Mouse (Mus musculus) erythroid progenitor cell, adult 5-6 weeks (primary cell): ENCODE results near the gene Cxcr2. TPM values are rescaled to one million over a fixed set of nuclear protein-coding genes. Genes with fewer than 3 reads are reported as not detected.
"Not testable (repeated sequence)": the region's sequence is repeated elsewhere in the genome, so short reads cannot be mapped to it uniquely, and the experiment has no call there.

Source experiments
- ATAC-seq: replicated peaks from 2 replicates; pipeline ENCODE4 v1.8.0; 2016; ENCODE audit warnings: moderate number of reproducible peaks, mild to moderate bottlenecking, moderate TSS enrichment, inconsistent platforms; ENCODE audit not compliant: poor library complexity, low FRiP score, severe bottlenecking
- total RNA-seq, 2 experiments: library from RNA; stranded (forward) in 1 of 2; stranded (reverse) in 1 of 2; fragments of 150-400 nt in 1 of 2; fragments of 186-747, 209-891 nt in 1 of 2; gene quantifications; 2 replicates each; pipeline versions ENCODE4 v1.2.3 to v1.2.4; 2015 to 2017; ENCODE audit warnings: low replicate concordance in 2 of 2

The Cxcr2 gene
- total RNA-seq, 2 experiments from 2014 or later = 6.3 to 11.6 TPM

DNA sequence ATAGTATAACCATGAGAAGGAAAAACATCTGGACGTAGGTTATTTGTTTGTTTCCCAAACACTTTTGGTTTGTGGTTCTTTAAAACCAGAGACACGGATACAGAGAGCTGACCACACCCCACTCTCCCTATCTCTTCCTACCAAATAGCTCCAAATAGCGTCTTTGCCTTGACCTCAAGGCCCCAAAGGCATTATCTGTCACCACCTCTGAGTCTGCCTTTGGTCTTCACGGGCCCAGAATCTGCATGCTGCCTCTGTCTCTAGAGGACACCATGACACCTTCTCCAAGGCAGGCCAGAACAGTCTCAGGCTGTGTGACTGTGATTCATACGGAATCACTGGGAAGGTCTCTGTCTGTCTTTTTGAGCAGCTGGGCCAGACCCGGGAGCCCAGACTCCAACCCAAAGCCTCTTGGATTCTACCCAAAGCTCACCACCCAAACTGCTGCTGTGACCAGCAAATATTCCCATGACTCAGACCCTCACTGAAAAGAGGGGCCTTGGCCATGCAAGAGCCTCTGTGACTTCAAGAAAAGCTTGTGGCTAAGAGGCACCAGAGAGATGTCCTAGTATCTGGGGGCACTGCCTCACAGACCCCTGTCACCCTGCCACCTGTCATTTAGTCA lies 18.4 kb upstream of the Cxcr2 start:
- ATAC-seq = no peak; the same call in 1 of the 2 replicates

DNA sequence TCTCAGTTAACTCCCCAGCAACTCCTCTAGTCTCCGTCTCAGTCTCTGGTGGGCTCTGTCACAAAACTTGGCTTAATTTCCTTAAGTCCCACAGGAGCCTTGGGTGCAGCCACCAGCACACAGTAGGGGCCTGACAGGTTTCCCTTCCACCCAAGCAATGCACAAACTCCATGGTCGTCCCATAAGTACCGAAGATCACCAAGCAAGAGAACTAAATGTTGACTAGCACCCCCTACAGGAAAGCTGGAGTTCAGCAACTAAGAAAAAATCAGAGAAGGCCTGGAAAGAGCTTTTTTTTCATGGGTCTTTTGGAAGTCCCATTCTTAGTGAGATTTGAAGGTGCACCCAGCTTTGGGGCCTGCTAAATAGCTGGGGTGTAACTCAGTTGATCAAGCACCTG lies 14.4 kb upstream of the Cxcr2 start:
- no peak for ATAC-seq

DNA sequence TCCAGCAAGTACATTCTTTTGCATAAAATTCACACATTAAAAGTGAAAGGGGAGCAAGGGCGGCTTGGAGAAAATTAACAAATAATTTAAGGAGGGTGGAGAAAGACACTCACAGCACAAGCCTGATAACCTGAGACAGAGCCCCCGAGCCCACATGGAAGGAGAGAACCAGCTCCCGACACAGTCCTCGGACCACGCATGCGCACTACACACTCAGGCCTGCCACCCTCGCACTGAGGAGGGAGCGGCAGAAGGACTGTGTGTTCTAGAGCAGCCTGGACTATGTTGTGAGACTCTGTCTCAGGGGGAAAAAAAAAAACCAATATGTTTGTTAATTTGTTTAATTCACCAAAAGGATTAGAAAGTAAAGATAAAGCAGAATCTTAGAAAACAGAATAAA lies 12.0 kb upstream of the Cxcr2 start:
- ATAC-seq = no peak

DNA sequence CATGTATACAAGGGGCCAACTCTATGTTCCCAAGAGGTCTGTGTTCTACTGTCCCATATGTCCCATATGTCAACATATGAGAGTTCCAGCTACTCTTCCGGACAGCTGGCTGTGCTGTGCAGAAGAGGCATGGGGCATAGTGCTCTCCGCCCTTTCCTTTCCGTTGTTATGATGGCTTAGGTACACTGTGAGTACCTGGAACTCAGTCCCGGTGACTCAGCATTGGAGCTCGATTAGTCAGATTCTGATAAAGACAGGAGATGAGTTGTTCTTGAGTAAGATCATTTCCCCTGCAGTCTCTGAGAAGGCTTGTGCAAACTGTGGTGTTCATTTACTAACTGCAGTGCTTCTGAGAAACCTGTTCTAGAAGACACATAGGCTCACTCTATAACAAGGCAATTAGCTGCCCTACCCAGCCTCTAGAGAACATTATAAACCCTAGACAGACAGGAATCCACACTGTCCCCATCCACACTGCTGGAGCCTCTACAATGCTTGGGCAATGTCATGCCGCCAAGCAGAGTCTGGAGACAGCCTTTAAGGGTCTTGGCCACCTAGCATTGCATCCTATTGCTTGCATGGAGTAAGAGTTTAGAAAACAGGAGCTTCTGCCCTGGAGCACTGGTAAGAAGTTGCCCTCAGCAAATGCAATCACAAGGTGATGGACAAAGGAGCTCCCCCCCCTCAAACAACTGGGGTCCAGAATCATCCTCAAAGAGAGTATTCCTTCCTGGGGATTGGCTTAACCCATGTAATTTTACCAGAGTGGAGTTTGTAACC lies 4.5 kb upstream of the Cxcr2 start:
- no peak for ATAC-seq

DNA sequence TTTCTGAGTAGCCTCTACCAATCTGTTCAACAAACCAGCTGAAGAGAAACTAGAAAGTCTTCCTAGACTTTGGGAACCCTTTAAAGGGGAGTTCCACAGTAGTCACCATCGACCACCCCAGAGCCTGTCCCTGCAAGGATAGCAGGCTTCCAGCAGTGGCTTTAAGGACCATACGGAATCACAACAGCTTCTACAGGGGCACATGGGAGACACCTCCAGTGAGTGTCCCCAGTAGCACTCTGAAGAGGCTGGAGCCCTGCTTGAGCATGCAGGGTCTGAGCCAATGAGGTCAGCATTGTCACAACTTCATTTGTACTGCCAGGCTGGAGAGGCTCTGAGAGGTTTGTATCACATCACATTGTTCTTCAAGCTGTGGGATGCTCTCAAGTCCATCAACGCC lies 3.7 kb upstream of the Cxcr2 start:
- no peak for ATAC-seq

DNA sequence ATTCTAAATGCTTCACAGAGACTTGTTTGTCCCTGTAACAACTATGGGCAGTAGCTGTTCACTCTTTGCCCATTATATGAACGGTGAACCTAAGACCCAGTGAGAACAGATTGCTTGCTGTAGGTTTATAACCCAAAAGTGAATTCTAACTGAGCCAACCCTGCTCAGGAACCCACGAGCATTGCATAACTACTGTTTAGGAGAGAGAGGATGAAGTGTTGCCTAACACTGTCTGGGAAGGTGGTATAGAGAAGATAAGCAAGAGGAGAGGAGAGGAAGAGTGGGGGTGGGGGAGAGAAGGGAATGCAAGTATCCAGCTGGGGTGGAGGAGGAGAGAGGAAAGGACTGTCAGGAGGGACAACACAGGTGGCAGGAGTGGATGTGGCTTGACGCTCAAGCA lies 2.7 kb upstream of the Cxcr2 start:
- no peak for ATAC-seq

DNA sequence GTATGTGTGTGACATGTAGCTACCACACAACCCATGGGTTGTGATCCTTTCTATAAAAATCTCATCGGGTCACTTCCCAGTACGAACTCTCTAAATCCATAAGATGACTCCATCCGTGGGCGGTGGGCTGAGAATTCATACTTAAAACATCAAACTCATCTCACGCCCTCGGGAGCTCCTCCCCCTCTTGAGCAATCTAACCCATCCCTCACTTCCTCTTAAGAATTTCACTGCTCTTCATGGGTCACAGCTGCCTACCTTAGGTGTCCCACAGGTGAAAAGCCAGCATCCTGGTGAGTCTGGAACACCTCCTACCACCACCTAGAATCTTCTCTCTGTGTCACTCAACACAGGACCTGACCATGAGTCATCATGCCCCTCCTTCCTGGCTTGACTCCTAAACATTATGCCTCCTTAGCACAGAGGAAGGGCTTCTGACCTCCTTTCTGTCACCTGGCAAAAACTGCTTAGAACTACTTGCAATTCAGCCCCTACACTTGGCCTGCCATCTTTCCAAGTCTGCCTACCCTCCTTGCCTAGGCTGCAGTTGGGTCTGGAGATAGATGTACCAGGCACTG lies 1.7 kb downstream of the Cxcr2 start:
- ATAC-seq = no peak

DNA sequence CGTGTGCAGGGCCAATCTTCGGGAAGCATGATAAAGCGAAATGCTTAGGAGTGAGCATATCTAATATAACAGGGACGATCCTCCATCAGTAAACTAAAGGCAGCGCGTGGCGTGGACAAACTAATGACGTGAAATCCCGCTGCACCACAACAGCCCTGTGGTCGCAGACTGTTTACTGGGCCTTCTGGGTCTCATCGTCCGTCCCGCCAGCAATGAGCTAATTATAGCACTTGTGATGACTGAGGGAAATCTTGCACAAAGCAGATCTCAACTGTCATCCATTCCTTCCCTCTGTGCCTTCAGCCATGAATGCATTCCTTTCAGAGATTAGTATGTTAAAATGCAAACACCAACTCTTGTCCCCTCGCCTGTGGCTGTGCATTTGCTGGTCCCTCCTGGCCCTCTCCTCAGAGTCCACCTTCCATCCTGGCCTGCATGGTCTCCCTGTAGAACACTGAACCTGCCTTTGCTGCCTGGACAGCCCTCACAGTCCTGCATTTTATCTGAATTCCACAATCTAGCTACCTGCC lies 2.7 kb downstream of the Cxcr2 start:
- no peak for ATAC-seq

DNA sequence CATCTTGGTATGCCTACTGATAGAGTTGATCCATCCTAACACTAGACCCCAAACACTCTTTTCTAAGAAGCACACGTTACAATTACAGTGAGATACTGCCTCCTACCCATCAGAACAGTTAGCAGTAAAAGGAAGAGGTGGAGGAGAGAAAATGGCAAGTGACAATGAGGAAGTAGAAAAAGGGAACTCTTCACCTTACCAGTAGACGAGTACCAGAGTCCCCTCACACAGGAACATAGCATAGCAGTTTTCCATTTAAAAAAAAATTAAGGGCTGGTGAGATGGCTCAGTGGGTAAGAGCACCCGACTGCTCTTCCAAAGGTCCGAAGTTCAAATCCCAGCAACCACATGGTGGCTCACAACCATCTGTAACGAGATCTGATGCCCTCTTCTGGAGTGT lies 5.8 kb downstream of the Cxcr2 start:
- not testable (repeated sequence) for ATAC-seq

DNA sequence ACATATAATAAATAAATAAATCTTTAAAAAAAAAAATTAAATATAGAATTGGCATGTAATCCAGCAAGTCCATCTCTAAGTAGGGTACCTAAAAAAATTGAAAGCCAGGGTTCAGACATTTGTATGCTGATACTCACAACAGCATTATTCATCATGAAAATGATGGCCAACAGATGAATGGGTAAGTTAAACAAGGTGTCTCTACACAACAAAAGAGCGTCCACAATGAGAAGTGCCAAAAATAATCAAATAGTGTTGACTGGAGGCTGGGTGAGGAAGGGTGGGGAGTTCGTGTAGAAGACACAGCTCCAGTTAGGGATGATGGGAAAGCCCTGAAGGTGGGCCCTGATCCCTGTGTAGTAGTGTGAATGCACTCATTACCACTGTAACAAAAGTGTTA lies 6.2 kb downstream of the Cxcr2 start:
- ATAC-seq = no peak

DNA sequence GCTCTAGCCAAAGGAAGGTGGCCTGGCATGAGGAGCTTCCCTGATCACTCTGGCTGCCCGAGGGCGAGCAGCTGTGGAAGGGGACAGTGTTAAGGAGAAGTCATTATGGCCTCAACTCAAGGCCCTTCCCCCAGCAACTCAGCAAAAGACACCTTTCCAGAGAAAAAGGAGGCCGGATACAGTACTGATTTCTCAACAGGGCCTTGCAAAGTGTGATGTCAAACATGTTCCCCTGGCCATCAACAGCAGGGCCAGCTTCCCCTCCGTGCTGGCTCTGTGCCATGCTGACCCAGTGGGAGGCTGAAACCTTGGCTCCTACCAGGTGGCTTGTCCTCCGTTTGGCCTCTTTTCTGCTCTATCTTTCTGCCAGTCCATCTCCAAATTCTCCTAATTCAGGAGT lies 13.3 kb downstream of the Cxcr2 start:
- no peak for ATAC-seq

DNA sequence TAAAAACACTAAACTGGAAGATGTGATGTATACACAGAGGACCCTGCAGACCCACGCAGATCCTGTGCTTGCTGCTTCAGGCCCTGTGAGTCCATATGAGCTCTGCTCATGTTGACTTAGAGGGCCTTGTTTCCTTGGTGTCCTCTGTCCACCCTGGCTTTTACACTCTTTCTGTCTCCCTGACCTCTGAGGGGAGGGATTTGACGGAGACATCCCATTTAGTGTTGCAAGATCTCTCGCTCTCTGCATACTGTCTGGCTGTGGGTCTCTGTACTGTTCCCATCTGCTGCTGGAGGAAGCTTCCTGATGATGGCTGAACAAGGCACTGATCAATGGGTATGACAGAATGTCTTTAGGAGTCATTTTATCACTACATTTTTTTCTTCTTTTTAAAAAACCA lies 15.9 kb downstream of the Cxcr2 start:
- ATAC-seq = no peak

DNA sequence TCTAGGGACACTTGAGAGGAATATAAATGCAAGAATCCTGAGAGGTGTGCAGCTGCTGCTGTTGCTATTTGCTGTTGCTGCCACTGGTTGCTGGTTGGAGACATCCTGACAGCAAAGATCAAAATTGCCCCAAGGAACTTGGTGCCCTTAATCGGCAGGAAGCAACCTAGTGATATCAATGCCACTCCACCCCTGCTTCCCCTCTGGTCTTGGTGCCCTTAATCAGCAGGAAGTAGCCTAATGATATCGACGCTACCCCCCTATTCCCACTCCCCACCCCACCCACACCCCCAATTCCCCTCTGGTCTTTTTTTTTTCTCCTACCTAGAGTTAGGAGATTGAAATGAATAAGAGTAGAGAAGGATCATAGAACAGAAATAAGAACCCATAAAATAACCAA lies 18.9 kb downstream of the Cxcr2 start:
- ATAC-seq = no peak

DNA sequence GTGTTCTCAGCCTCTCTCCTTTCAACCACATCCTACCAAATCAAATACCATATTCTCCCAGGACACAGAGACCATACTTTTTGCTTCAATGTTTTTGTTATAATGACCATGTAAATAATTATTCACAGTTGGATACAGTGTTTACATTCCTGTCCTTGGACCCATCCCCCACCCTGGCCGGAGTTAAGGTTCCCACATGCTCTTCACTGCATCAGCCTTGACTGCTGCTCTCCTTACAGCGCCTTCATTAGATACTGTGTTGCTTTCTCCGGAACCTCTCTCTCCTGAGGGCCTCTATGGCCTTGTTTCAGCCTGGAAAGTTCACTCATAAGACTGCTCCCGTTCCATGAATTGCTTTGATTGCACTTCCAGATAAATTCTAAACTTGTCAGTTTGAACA lies 21.9 kb downstream of the Cxcr2 start:
- ATAC-seq = no peak

DNA sequence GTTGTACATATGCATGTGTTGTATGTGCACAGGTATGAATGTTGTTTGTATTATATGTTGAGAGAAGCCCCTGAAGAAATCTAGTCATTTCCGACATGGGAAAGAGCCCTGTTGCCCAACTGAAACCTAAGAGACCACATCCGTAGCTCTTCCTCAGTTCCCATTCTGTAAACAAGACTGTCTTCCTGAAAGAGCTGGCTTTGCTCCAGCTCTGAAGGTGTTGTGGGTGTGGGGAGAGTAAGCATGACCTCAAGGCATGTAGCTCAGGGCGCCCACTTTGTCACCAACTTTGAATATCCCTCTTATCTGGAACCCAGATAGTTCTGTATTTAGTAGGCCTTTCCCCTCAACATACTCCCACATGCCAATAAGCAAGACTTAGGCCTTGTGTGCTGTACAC lies 24.8 kb downstream of the Cxcr2 start:
- no peak for ATAC-seq

DNA sequence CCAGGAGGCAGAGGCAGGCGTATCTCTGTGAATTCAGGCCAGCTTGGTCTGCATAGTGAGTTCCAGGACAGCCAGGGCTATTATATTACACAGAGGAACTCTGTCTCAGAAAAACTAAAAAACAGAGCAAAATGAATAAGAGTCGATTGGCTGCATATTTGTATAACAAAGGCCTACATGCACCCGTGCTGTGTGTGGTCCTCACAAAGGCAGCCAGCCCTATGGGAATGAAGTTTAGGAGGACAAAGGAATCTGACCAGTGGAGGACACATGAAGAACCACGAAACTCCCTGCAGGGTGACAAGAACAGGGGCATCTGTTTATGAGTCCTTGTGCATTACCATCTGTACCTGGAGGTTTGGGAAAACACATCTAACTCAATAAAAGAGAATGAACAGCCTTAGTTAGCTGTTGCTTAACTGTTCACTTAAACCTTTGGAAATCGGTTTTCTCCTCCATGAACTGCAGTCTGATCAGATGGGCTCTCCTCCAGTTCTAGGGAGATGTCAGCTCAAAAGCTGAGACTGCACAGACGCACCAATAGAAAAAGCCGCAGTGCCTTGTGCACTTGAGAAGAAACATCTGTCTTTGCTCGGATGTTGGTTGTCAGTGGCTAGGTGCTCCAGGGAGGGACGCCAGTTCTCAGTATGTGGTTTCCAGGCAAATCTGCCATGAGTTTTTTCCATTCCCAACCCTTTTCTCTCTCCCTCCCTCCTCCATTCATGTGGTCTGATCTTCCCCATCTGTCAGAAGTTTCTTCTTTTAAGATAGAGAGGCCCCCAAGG lies 26.0 kb downstream of the Cxcr2 start:
- ATAC-seq = no peak

DNA sequence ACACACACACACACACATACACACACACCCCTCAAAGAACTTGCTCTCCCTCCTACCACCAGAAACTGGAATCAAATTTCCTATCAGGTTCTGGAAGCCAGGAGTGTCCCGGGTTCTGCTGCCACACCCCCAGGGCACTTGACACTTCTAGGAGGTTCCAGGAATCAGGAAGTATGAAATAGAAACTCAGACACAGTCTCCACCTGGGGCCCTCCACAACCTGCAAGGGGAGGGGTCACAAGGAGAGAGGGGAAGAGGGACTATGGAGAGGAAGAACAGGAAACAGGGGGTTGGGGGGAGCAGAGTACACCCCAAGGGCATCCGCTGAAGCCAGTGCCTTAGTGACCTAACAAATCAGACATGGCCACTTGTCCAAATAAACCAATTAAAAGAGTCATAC lies 27.7 kb downstream of the Cxcr2 start:
- ATAC-seq = no peak

DNA sequence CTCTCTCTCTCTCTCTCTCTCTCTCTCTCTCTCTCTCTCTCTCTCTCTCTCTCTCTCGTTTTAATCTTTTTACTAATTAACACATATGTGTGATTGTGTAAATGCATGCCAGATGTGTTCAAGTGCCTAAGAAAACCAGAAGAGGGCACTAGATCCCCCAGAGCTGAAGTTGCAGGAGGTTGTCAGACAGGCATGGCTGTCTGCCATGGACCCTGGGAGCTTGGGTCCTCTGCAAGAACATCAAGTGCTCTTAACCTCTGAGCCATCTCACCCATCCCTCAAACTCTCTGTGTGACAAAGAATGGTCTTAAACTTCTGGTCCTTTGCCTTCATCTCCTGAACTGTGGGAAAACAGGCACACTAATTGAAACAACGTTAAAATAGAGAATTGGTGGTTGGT lies 29.2 kb downstream of the Cxcr2 start:
- ATAC-seq = no peak

DNA sequence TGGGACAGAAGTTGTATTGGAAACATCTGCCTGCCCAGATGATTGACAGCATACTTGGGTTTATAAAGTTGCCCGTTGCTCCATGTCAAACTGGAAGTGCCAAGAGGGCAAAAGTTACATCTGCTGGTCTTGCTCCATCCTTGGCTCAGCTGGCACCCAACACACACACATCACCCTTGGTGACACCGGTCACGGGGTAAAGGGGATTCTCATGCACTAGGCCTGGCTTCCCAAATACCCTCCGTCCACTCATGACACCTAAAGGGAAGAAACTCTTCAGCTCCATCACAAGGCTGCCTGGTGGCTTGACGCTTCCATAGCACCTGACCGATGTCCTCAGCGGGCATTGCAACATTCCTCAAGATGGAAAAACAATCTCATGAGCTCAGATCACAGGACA lies 36.7 kb downstream of the Cxcr2 start:
- ATAC-seq = no peak

DNA sequence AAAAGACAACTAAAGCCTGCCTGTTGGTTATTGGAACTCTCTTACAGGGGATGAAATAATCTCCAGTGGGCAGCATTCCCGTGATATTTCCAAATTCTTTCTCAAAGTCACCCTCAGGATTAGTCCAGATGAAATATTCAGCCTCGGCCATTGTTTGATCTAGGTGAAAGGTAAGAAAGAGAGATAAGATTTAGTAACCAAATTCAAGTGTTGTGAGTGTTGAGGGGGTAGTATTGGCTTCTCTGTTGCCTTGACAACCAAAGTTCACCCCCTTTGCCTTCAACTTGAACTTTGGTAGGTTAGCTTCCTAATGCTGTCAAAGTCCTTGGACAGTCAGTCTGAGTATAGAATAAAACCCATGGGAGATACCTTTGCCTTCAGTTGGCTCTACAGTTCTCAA lies 38.9 kb downstream of the Cxcr2 start:
- no peak for ATAC-seq
